Comparison of ENCODE assay signal across 8 mouse cellular contexts in the genomic region with DNA sequence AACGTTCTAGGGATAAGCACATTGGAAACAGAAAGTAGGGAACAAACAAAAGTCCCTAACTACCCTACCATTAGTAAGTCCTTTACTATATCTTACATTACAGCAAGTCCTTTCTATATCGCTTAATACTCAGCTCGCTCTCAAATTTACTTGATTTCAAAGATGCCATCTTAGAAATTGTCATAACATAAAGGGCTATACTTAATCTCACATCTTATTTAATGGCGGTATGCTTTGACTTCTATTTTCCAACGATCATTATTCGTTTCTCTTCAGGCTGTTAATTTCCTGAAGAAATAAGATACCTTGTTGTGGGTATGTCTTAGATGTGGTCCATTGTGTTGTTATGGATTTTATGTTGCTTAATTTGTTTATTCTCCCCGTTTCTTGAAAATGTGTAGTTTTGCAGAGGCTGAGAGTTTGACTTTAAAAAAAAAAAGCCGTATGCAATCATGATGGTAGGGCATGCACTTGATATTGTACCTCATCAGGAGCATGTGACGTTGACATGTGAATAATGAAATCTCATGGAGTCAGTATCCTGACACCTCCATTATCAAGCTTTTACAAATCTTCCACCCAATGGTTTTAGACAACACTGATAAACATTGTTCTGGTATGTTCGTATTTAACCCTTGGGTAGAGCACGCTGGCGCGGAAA.
DNase-seq lines count a peak whose midpoint lies in the region; ATAC-seq and TF ChIP-seq lines count a peak whose summit lies in the region.

No protein-coding gene starts in this region.

- no peak for ATAC-seq in embryonic facial prominence, embryonic 13.5 days (ENCODE audit: insufficient number of reproducible peaks, insufficient read depth, low FRiP score, low TSS enrichment, low read depth)
- ATAC-seq in intestine, embryonic 15.5 days, result no peak
- no peak for ATAC-seq in neural tube, embryonic 14.5 days (ENCODE audit: low read depth)

- WGBS in lung, adult 2 months, result 39% methylated on average over 13 of the region's 13 CpGs
- WGBS in embryonic facial prominence, embryonic 13.5 days, result 45% methylated on average over 13 of the region's 13 CpGs
- 45% methylated on average over 13 of the region's 13 CpGs for WGBS in intestine, embryonic 15.5 days
- 52% methylated on average over 13 of the region's 13 CpGs for WGBS in neural tube, embryonic 14.5 days

- H3K27ac ChIP-seq in embryonic facial prominence, embryonic 13.5 days, result peak overlapping the region; percentile 93
- peak overlapping the region; percentile 95 for H3K27ac ChIP-seq in intestine, embryonic 15.5 days
- peak overlapping the region; percentile 90 for H3K27ac ChIP-seq in neural tube, embryonic 14.5 days (ENCODE audit: low read depth, low read length)

- DNase-seq in lung, adult 2 months, result no peak
- no peak for DNase-seq in lung, postnatal 10 days
- no peak for DNase-seq in ovary, postnatal 14 days (ENCODE audit: low spot score)
- DNase-seq in thymus, postnatal 10 days (ENCODE audit: low spot score in 2 of 2), result no peak
- DNase-seq in urinary bladder, postnatal 36 days (ENCODE audit: low spot score in 2 of 2), result no peak

- H3K4me1 ChIP-seq in lung, adult 2 months (ENCODE audit: control insufficient read depth, insufficient read depth, low read length), result no peaks in the 10 kb centered on the region
- peaks cover 12% of the 10 kb centered on the region; the same call in 1 of the 2 replicates for H3K4me1 ChIP-seq in embryonic facial prominence, embryonic 13.5 days
- H3K4me1 ChIP-seq in intestine, embryonic 15.5 days (replicated peaks), result 0 out of 2 replicates have a peak, but pooled peaks cover 6% of the 10 kb centered on the region
- no peaks in the 10 kb centered on the region for H3K4me1 ChIP-seq in neural tube, embryonic 14.5 days (ENCODE audit: control insufficient read depth, insufficient read depth, low read length)

- TF ChIP-seq CTCF in lung, adult 2 months (IDR thresholded peaks at IDR 0.05; ENCODE audit: insufficient read depth, low read length), result no peak

- H3K9ac ChIP-seq in embryonic facial prominence, embryonic 13.5 days, result peak overlapping the region; percentile 82
- peak overlapping the region; percentile 55; the same call in 1 of the 2 replicates for H3K9ac ChIP-seq in intestine, embryonic 15.5 days
- H3K9ac ChIP-seq in neural tube, embryonic 14.5 days (replicated peaks; ENCODE audit: low read depth, low read length), result peak overlapping the region; percentile 79; the same call in 1 of the 2 replicates

- H3K36me3 ChIP-seq in embryonic facial prominence, embryonic 13.5 days, result no peaks in the 10 kb centered on the region
- no peaks in the 10 kb centered on the region for H3K36me3 ChIP-seq in intestine, embryonic 15.5 days
- H3K36me3 ChIP-seq in neural tube, embryonic 14.5 days (ENCODE audit: control insufficient read depth, insufficient read depth, low read length), result no peaks in the 10 kb centered on the region

- peak overlapping the region; percentile 68 for H3K4me2 ChIP-seq in embryonic facial prominence, embryonic 13.5 days
- H3K4me2 ChIP-seq in intestine, embryonic 15.5 days (replicated peaks), result peak overlapping the region; percentile 82
- peak overlapping the region; percentile 70 for H3K4me2 ChIP-seq in neural tube, embryonic 14.5 days (ENCODE audit: low read depth, low read length)

- no peak for TF ChIP-seq POLR2A in lung, adult 2 months (IDR thresholded peaks at IDR 0.05; ENCODE audit: borderline replicate concordance, extremely low read depth, low read depth, low read length)

- no peaks in the 10 kb centered on the region for H3K27me3 ChIP-seq in embryonic facial prominence, embryonic 13.5 days
- no peaks in the 10 kb centered on the region for H3K27me3 ChIP-seq in intestine, embryonic 15.5 days (replicated peaks)
- no peaks in the 10 kb centered on the region for H3K27me3 ChIP-seq in neural tube, embryonic 14.5 days (ENCODE audit: control insufficient read depth, insufficient read depth, low read length)

- H3K4me3 ChIP-seq in lung, adult 2 months (replicated peaks; ENCODE audit: extremely low read depth, low read depth, low read length), result peak overlapping the region; percentile 92
- peak overlapping the region; percentile 83 for H3K4me3 ChIP-seq in embryonic facial prominence, embryonic 13.5 days
- peak overlapping the region; percentile 74 for H3K4me3 ChIP-seq in intestine, embryonic 15.5 days (replicated peaks)
- peak overlapping the region; percentile 91 for H3K4me3 ChIP-seq in neural tube, embryonic 14.5 days (ENCODE audit: low read depth, low read length)

- no peaks in the 10 kb centered on the region for H3K9me3 ChIP-seq in embryonic facial prominence, embryonic 13.5 days
- H3K9me3 ChIP-seq in intestine, embryonic 15.5 days, result no peaks in the 10 kb centered on the region
- H3K9me3 ChIP-seq in neural tube, embryonic 14.5 days (ENCODE audit: control insufficient read depth, low read length), result no peaks in the 10 kb centered on the region
